Mouse (Mus musculus): Measurements from ENCODE around the gene Cltrn. TPM values are rescaled to one million over a fixed set of nuclear protein-coding genes. Genes with fewer than 3 reads are reported as not detected.

Cltrn gene
- polyA plus RNA-seq, 1 experiment from 2014 or later: not detected

- H3K27me3 ChIP-seq: peaks cover 21% of the 10 kb centered on the region
- TF ChIP-seq CTCF (IDR thresholded peaks at IDR 0.05): no peak
- CTCF ChIA-PET: no interaction called here
- POLR2A ChIA-PET: no interaction called here
- no peak for ATAC-seq
- in situ Hi-C loops (cut with MboI; ENCODE audit: low pct_unique_long_range_greater_than_20kb): no loop called here
- DNase-seq (ENCODE audit: low read depth, low spot score): no peak
Measured at GRCm38 (mm10) chrX:164135304-164135818, 46.7 kb downstream of the Cltrn start.

GRCm38 (mm10) chrX:164139032-164139431 is 50.4 kb downstream of the Cltrn start, which contains the start of gene Ace2:
Ace2 (plus strand) TSS chrX:164139332.
- ATAC-seq (no peak), DNase-seq (ENCODE audit: low read depth, low spot score) (no peak)
- ChIA-PET CTCF (interaction anchor here (3.2 kb wide), 1 partner anchor 10 kb away, joined by 9 read pairs; no protein-coding TSS in a partner anchor), POLR2A (no interaction called here)
- in situ Hi-C loops (cut with MboI; ENCODE audit: low pct_unique_long_range_greater_than_20kb): no loop called here
- peaks cover 16% of the 10 kb centered on the region for H3K27me3 ChIP-seq
- no peak for TF ChIP-seq CTCF (IDR thresholded peaks at IDR 0.05)

GRCm38 (mm10) chrX:164145463-164146250 is 57.0 kb downstream of the Cltrn start:
- in situ Hi-C loops (cut with MboI; ENCODE audit: low pct_unique_long_range_greater_than_20kb): no loop called here
- DNase-seq (ENCODE audit: low read depth, low spot score) (no peak), ATAC-seq (no peak)
- ChIA-PET POLR2A (no interaction called here), CTCF (no interaction called here)
- no peak for TF ChIP-seq CTCF (IDR thresholded peaks at IDR 0.05)
- H3K27me3 ChIP-seq: peaks cover 23% of the 10 kb centered on the region

GRCm38 (mm10) chrX:164152703-164153102 is 64.1 kb downstream of the Cltrn start:
- POLR2A ChIA-PET: no interaction called here
- DNase-seq (ENCODE audit: low read depth, low spot score) (no peak), ATAC-seq (no peak)
- in situ Hi-C loops (cut with MboI; ENCODE audit: low pct_unique_long_range_greater_than_20kb): no loop called here
- CTCF ChIA-PET: interaction anchor here (1.4 kb wide), 1 partner anchor 10 kb away, joined by 3 read pairs; no protein-coding TSS in a partner anchor
- TF ChIP-seq CTCF (IDR thresholded peaks at IDR 0.05): no peak
- peaks cover 26% of the 10 kb centered on the region for H3K27me3 ChIP-seq

- ATAC-seq: no peak
- H3K27me3 ChIP-seq: peaks cover 31% of the 10 kb centered on the region
- DNase-seq (ENCODE audit: low read depth, low spot score): no peak
- ChIA-PET POLR2A (no interaction called here), CTCF (no interaction called here)
- no peak for TF ChIP-seq CTCF (IDR thresholded peaks at IDR 0.05)
- in situ Hi-C loops (cut with MboI; ENCODE audit: low pct_unique_long_range_greater_than_20kb): no loop called here
Measured at GRCm38 (mm10) chrX:164153606-164154005, 65.0 kb downstream of the Cltrn start.

GRCm38 (mm10) chrX:164154594-164154993 is 66.0 kb downstream of the Cltrn start:
- DNase-seq (ENCODE audit: low read depth, low spot score) (no peak), ATAC-seq (no peak)
- no peak for TF ChIP-seq CTCF (IDR thresholded peaks at IDR 0.05)
- CTCF ChIA-PET: no interaction called here
- in situ Hi-C loops (cut with MboI; ENCODE audit: low pct_unique_long_range_greater_than_20kb): no loop called here
- POLR2A ChIA-PET: interaction anchor here (0.7 kb wide), 2 partner anchors 28 to 31 kb away, joined by 8 to 10 read pairs; no protein-coding TSS in a partner anchor
- H3K27me3 ChIP-seq: peaks cover 32% of the 10 kb centered on the region

- peaks cover 30% of the 10 kb centered on the region for H3K27me3 ChIP-seq
- CTCF ChIA-PET: no interaction called here
- POLR2A ChIA-PET: no interaction called here
- no peak for TF ChIP-seq CTCF (IDR thresholded peaks at IDR 0.05)
- no peak for ATAC-seq
- in situ Hi-C loops (cut with MboI; ENCODE audit: low pct_unique_long_range_greater_than_20kb): no loop called here
- DNase-seq (ENCODE audit: low read depth, low spot score): no peak
Measured at GRCm38 (mm10) chrX:164164681-164165080, 76.1 kb downstream of the Cltrn start.

Other genes starting within 250 kb of the Cltrn start
- gene Ap1s2, start 179.8 kb upstream of the Cltrn start, polyA plus RNA-seq (2021): 12.3 TPM
- 42.8 TPM for gene Zrsr2, start 130.2 kb upstream of the Cltrn start, polyA plus RNA-seq (2021)
- gene Car5b, start 60.8 kb upstream of the Cltrn start, polyA plus RNA-seq (2021): 23.8 TPM
- gene Siah1b, start 12.3 kb upstream of the Cltrn start, polyA plus RNA-seq (2021): 7.6 TPM
- gene Ace2, start 50.5 kb downstream of the Cltrn start, polyA plus RNA-seq (2021): 0.24 TPM
- gene Bmx, start 169.4 kb downstream of the Cltrn start, polyA plus RNA-seq (2021): not detected
- not detected for gene Pir, start 180.5 kb downstream of the Cltrn start, polyA plus RNA-seq (2021)

Measured in Patski (cell line).